Mouse (Mus musculus) NIH3T3 (cell line): ENCODE results near the gene Gm11214.

ENCODE experiments used
- DNase-seq: peaks from one replicate; pipeline ENCODE4 v3.0.0-alpha.2; 2012; ENCODE audit warnings: low read depth

The Gm11214 gene

DNA sequence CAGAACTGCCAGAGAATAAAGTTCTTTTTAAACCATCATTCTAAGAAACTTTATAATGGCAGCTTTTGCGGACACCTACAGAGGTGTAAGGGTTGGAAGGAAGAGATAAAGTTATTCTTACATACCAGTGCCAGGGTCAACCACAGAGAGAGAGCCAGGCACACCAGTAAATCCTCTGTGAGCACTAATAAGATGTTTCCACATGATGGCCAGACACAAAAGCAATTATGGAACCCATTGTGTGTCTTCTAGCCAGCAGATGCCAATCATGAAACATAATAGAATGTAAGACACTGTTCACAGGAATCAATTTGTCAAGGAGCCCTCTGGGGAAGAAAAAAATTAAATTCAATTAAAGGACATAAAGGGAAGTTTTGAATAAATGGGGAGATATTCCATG lies 1.8 kb downstream of the Gm11214 start:
- DNase-seq = no peak

DNA sequence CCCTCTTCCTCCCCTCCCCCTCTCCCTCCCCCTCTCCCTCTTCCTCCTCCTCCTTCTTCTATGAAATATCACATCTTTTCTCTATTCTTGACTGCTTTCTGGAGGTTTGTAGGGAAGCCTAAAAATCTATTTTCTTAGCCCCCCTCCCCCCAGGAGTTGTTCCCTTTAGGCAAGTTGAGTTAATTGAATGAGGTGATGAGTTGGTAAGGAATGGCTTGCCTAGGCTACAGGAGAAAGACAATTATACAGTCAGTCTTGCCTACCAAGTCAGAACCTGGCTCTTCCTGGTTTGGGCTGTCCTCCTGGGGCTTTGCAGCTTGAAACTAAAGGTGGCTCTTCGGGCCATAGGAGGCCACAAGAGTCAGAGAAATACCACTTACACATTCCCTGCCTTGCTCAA lies 3.4 kb downstream of the Gm11214 start:
- peak; percentile 24 for DNase-seq

DNA sequence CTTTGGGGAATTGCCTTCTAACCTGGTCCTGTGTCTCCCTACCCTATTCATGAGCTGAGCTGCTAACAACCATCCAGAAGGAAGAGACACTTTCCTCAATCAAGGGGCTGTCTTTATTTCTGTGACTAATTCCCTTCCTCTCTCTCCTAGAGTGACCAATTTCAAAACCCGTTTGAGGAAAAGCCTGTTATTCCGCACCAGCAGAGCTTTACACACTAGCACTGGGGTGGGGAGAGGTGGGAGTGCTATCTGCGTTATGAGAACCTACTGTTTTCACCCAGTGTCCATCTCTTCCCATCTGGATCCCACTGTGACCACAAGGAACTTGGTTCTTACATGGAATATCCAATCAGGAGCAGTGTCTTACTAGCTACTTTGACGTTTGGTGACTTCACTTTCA lies 4.1 kb downstream of the Gm11214 start:
- no peak for DNase-seq

DNA sequence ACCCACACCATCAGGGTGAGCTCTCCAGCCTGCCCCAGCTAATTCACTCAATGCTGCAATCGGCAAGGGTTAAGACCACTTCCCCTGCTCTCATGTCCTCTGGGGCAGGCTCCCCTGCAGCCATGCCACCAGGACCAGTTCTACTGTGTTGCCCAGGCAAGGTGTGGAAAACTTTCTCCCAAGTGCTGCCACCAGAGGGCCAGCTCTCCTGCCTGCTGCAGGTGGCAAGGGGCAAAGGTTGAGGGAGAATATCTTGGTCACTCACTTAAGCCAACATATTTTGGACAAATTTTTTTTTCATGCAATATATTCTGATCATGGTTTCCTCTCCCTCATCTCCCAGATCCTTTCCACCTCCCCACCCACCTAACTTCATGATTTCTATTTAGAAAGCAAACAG lies 8.8 kb downstream of the Gm11214 start:
- DNase-seq = no peak

DNA sequence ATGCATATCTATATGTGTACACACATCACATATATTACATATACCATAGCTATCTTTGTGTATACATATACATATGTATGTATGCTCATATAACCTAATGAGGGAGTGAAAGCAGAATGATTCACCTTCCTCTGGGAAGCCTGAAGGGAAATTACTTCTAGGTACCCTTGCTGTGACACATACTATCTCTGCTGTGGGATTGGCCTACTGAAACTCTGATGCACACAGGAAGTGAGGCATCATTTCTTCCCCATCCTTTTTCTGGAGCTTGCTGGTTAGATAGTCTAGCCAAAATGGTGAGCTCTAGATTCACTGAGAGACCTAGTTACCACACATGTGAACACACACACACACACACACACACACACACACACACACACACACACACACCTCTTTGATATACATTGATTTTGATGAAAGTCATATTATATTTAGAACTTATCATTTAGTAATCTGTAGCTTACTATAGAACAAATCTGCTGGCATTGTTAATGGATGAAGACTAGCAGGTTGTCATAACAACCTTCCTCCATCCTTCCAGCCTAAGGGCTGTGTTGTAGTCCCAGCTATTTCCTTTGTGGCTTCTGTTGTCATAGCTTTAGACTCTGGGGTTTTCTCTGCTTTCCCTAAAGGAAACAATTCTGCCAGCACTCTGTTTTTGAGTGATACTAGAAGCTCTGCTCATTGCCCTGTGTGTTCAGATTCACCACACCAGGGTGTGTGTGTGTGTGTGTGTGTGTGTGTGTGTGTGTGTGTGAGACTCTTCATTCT lies 19.0 kb downstream of the Gm11214 start:
- no peak for DNase-seq

DNA sequence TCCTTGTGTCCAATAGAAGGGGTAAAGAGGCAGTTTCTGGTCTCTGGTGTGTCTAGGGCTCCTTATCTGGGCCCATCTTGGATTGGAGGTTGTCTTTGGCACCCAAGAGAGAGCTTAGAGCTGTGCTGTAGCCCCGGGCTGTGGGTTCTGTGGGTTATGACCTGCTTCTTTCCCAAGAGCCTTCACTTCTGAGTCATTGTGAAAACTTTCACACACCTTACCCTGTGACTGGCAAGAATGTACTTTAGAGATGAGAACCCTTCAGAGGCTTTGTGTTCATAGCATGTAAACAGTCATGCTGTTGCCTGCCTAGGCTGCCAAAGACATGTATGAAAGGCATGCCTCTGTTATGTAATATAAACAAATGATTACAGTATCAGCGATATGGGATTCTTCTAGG lies 23.3 kb downstream of the Gm11214 start:
- DNase-seq = peak; percentile 41

DNA sequence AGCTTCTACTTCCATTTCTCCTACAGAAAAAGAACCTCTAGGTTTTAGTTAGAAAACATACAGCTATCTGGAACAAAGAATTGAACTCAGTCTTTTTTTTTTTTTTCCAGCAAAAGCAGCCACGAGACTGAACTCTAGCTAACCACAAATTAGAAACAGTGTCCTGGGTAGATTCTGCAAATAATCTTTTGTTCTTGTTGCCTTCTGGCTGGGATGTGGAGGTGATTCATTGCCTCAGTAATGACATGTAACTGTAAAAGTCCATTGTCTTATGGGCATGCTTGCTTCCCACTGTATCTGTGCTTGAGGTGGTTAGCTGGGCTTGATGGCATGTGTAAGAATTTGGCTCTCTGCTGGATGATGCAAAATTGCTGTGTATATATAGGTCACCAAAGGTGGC lies 24.6 kb downstream of the Gm11214 start:
- peak; percentile 67 for DNase-seq

DNA sequence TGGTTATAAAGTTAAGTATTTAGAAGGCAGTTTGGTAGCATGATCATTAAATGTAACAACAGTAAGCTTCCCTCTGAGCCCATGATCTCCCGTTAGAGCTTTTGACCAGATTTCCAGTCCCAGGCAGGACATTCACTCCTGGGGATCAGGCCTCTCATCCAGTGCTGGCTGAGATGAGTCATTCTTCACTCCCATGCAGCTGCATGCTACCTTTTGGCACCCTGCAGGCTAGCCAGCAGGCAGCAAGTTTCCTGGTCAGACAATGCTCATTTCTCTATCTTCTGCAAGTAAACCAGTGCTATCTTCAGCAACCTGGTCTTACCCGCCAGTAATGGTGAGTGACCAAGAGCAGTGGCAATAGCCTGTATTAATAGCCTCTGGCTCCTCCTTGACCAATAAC lies 30.0 kb downstream of the Gm11214 start:
- peak; percentile 39 for DNase-seq

DNA sequence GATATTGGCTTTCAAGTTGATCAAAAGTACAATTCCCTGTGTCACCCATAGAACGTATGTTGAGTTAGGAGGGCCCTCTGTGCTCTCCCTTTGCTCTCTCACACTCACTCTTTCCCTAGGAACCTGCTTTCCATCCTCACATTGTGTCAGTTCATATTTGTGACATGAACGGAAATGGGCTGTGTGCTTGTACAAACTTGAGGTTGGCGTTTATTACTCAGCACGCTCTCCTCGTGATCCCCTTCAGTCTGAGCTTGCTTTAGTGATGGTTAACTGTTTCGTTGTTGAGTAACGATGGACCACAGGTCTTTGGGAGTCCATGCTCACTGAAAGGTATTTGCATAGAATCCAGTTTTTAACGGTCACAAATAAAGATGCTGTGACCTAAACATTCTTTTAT lies 36.1 kb downstream of the Gm11214 start:
- DNase-seq = no peak

DNA sequence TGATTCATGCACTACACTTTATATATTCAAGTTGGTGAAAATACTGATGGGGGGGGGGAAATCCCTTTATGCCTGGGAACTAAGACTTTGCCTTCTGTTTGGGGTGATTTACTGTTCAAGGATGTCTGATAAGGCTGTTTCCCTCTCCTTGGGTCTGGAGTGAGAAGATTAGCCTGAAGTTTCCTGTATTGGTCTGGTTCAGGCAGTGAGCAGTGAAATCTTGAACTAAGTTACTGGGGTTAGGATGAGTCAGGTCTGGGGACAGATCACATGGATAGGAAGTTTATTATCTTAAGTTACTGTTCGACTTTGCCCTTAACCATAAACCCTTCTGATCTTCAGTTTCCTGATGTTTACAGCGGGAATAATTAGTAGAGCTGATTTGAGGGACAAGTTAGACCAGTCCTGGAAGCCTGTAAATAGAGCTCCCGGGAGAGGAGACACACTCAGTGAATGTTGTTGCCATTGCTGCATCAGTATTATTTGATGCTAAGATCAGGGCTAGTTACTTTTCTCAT lies 37.6 kb downstream of the Gm11214 start:
- no peak for DNase-seq

DNA sequence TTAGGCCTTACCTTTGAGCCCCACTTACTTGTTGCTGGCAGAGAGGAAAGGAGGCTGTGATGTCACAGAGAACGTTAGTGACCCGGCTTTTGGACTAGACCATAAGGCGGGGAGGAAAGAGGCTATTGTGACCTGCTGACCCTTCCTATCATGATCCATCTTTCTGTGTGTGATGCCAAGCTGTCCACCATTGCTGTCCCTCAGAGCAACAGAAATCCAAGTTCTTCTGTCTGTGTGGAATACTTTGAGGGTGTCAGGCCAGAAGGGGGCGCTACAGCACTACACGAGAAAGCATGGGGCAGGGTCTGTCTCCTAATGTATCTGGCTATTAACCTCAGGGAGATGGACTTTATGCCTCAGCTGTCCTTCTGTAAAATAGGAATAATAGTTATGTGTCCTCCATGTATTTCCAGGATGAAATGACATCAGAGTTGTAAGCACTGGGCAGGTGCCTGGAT lies 40.8 kb downstream of the Gm11214 start, which contains the start of gene Tex48:
Tex48 (minus strand) TSS at position 51 of the 458 bp plus-strand sequence.
- peak; percentile 69 for DNase-seq

DNA sequence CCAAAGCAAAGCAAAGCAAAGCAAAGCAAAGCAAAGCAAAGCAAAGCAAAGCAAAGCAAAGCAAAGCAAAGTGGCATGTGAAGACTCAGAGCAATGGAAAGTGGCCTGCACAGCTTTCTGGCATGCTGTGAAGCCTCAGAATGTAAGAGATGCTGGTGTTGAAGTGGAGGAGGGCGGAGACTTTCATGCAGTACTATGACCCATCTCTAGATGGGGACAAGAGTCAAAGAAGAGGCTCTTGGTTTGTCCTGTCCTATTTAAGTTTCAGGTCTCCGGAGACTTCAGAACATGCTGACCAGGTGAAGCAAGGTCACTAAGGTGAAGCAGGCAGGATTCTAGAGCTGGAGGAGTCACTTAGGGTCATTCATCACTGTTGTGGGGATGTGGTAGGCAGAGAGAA lies 41.3 kb downstream of the Gm11214 start:
- DNase-seq = peak; percentile 58
